Mouse (Mus musculus): ENCODE data around the gene Cdhr2. TPM values are rescaled to one million over a fixed set of nuclear protein-coding genes. Genes with fewer than 3 reads are reported as not detected.

Cdhr2 gene
- polyA plus RNA-seq (2015; fragmentation: Nextera tagmentation; extraction: Ambion mirVana): 32.2 and 37.2 TPM in 2 replicates

- Histone ChIP-seq H3K9me3 (no peaks in the 10 kb centered on the region), H3K4me3 (replicated peaks) (peak within 1 kb of the TSS; percentile 36), H3K9ac (peak within 1 kb of the TSS; percentile 26; the same call in 1 of the 2 replicates), H3K4me2 (replicated peaks) (peak within 1 kb of the TSS; percentile 45), H3K27me3 (replicated peaks) (no peaks in the 10 kb centered on the region), H3K4me1 (replicated peaks) (peaks cover 16% of the 10 kb centered on the region), H3K27ac (peak within 1 kb of the TSS; percentile 73), H3K36me3 (no peaks in the 10 kb centered on the region)
- WGBS: 45% methylated on average over 5 of the region's 5 CpGs
- ATAC-seq: peak; percentile 92
Observed at GRCm38 (mm10) chr13:54701243-54701642, at the start of gene Cdhr2. Gene Cdhr2 (plus strand): TSS chr13:54701461.

- Histone ChIP-seq H3K4me1 (replicated peaks) (peaks cover 11% of the 10 kb centered on the region; the same call in 1 of the 2 replicates), H3K27me3 (replicated peaks) (no peaks in the 10 kb centered on the region), H3K4me3 (replicated peaks) (no peak overlapping the region), H3K36me3 (peaks cover 39% of the 10 kb centered on the region), H3K9me3 (no peaks in the 10 kb centered on the region), H3K4me2 (replicated peaks) (peak overlapping the region; percentile 38), H3K9ac (no peak overlapping the region), H3K27ac (peak overlapping the region; percentile 65)
- WGBS: 45% methylated on average over 5 of the region's 5 CpGs
- peak; percentile 65 for ATAC-seq
Observed at GRCm38 (mm10) chr13:54660877-54661276, 40.4 kb upstream of the Cdhr2 start.

- Histone ChIP-seq H3K27me3 (replicated peaks) (no peaks in the 10 kb centered on the region), H3K4me1 (replicated peaks) (peaks cover 11% of the 10 kb centered on the region; the same call in 1 of the 2 replicates), H3K4me3 (replicated peaks) (no peak overlapping the region), H3K9me3 (no peaks in the 10 kb centered on the region), H3K36me3 (peaks cover 34% of the 10 kb centered on the region), H3K4me2 (replicated peaks) (peak overlapping the region; percentile 38), H3K9ac (no peak overlapping the region), H3K27ac (peak overlapping the region; percentile 65)
- peak; percentile 80 for ATAC-seq
- 64% methylated on average over 12 of the region's 12 CpGs for WGBS
Observed at GRCm38 (mm10) chr13:54661358-54661757, 39.9 kb upstream of the Cdhr2 start.

- Histone ChIP-seq H3K4me3 (replicated peaks) (no peak overlapping the region), H3K4me1 (replicated peaks) (peaks cover 11% of the 10 kb centered on the region; the same call in 1 of the 2 replicates), H3K36me3 (peaks cover 20% of the 10 kb centered on the region), H3K4me2 (replicated peaks) (no peak overlapping the region), H3K9ac (no peak overlapping the region), H3K9me3 (no peaks in the 10 kb centered on the region), H3K27ac (no peak overlapping the region), H3K27me3 (replicated peaks) (no peaks in the 10 kb centered on the region)
- ATAC-seq: no peak
- 76% methylated on average over 4 of the region's 4 CpGs for WGBS
Observed at GRCm38 (mm10) chr13:54663999-54664398, 37.3 kb upstream of the Cdhr2 start.

- 69% methylated on average over 1 of the region's 1 CpGs for WGBS
- H3K27ac ChIP-seq: no peak overlapping the region
- H3K4me2 ChIP-seq (replicated peaks): no peak overlapping the region
- no peak overlapping the region for H3K4me3 ChIP-seq (replicated peaks)
- ATAC-seq: no peak
- no peaks in the 10 kb centered on the region for H3K27me3 ChIP-seq (replicated peaks)
- peaks cover 20% of the 10 kb centered on the region for H3K36me3 ChIP-seq
- H3K9ac ChIP-seq: no peak overlapping the region
- peaks cover 11% of the 10 kb centered on the region; the same call in 1 of the 2 replicates for H3K4me1 ChIP-seq (replicated peaks)
- H3K9me3 ChIP-seq: no peaks in the 10 kb centered on the region
Observed at GRCm38 (mm10) chr13:54664509-54664908, 36.8 kb upstream of the Cdhr2 start.

GRCm38 (mm10) chr13:54665062-54665461 lies 36.2 kb upstream of the Cdhr2 start:
- Histone ChIP-seq H3K9ac (no peak overlapping the region), H3K4me2 (replicated peaks) (no peak overlapping the region), H3K27me3 (replicated peaks) (no peaks in the 10 kb centered on the region), H3K36me3 (peaks cover 20% of the 10 kb centered on the region), H3K27ac (no peak overlapping the region), H3K9me3 (no peaks in the 10 kb centered on the region), H3K4me3 (replicated peaks) (no peak overlapping the region), H3K4me1 (replicated peaks) (peaks cover 11% of the 10 kb centered on the region; the same call in 1 of the 2 replicates)
- 78% methylated on average over 7 of the region's 7 CpGs for WGBS
- no peak for ATAC-seq

- Histone ChIP-seq H3K4me2 (replicated peaks) (no peak overlapping the region), H3K4me3 (replicated peaks) (no peak overlapping the region), H3K36me3 (no peaks in the 10 kb centered on the region), H3K4me1 (replicated peaks) (no peaks in the 10 kb centered on the region), H3K27me3 (replicated peaks) (no peaks in the 10 kb centered on the region), H3K9me3 (no peaks in the 10 kb centered on the region), H3K9ac (no peak overlapping the region), H3K27ac (no peak overlapping the region)
- WGBS: 69% methylated on average over 2 of the region's 2 CpGs
- no peak for ATAC-seq
Observed at GRCm38 (mm10) chr13:54670491-54670890, 30.8 kb upstream of the Cdhr2 start.

GRCm38 (mm10) chr13:54675895-54676590 lies 25.2 kb upstream of the Cdhr2 start:
- Histone ChIP-seq H3K4me3 (replicated peaks) (no peak overlapping the region), H3K9ac (no peak overlapping the region), H3K9me3 (no peaks in the 10 kb centered on the region), H3K4me2 (replicated peaks) (peak overlapping the region; percentile 36; the same call in 1 of the 2 replicates), H3K4me1 (replicated peaks) (0 out of 2 replicates have a peak, but pooled peaks cover 8% of the 10 kb centered on the region), H3K27ac (peak overlapping the region; percentile 63), H3K27me3 (replicated peaks) (no peaks in the 10 kb centered on the region), H3K36me3 (peaks cover 17% of the 10 kb centered on the region)
- 45% methylated on average over 11 of the region's 11 CpGs for WGBS
- ATAC-seq: peak; percentile 86

GRCm38 (mm10) chr13:54678263-54678662 lies 23.0 kb upstream of the Cdhr2 start:
- Histone ChIP-seq H3K36me3 (peaks cover 39% of the 10 kb centered on the region), H3K27ac (peak overlapping the region; percentile 11), H3K9me3 (no peaks in the 10 kb centered on the region), H3K27me3 (replicated peaks) (no peaks in the 10 kb centered on the region), H3K9ac (no peak overlapping the region), H3K4me1 (replicated peaks) (0 out of 2 replicates have a peak, but pooled peaks cover 8% of the 10 kb centered on the region), H3K4me2 (replicated peaks) (no peak overlapping the region), H3K4me3 (replicated peaks) (no peak overlapping the region)
- ATAC-seq: no peak
- 59% methylated on average over 4 of the region's 4 CpGs for WGBS

- Histone ChIP-seq H3K36me3 (peaks cover 50% of the 10 kb centered on the region), H3K27me3 (replicated peaks) (no peaks in the 10 kb centered on the region), H3K4me3 (replicated peaks) (no peak overlapping the region), H3K9ac (no peak overlapping the region), H3K9me3 (no peaks in the 10 kb centered on the region), H3K27ac (no peak overlapping the region), H3K4me1 (replicated peaks) (peaks cover 23% of the 10 kb centered on the region), H3K4me2 (replicated peaks) (no peak overlapping the region)
- WGBS: 85% methylated on average over 17 of the region's 17 CpGs
- no peak for ATAC-seq
Observed at GRCm38 (mm10) chr13:54680184-54680853, 20.9 kb upstream of the Cdhr2 start.

GRCm38 (mm10) chr13:54681291-54681690 lies 20.0 kb upstream of the Cdhr2 start:
- 78% methylated on average over 8 of the region's 8 CpGs for WGBS
- peaks cover 33% of the 10 kb centered on the region for H3K4me1 ChIP-seq (replicated peaks)
- no peak overlapping the region for H3K27ac ChIP-seq
- no peaks in the 10 kb centered on the region for H3K9me3 ChIP-seq
- H3K36me3 ChIP-seq: peaks cover 50% of the 10 kb centered on the region
- H3K4me2 ChIP-seq (replicated peaks): no peak overlapping the region
- no peak overlapping the region for H3K4me3 ChIP-seq (replicated peaks)
- no peaks in the 10 kb centered on the region for H3K27me3 ChIP-seq (replicated peaks)
- ATAC-seq: no peak
- H3K9ac ChIP-seq: no peak overlapping the region

GRCm38 (mm10) chr13:54683301-54683700 lies 18.0 kb upstream of the Cdhr2 start:
- Histone ChIP-seq H3K27me3 (replicated peaks) (no peaks in the 10 kb centered on the region), H3K36me3 (peaks cover 50% of the 10 kb centered on the region), H3K4me3 (replicated peaks) (no peak overlapping the region), H3K4me2 (replicated peaks) (no peak overlapping the region), H3K9ac (no peak overlapping the region), H3K27ac (no peak overlapping the region), H3K9me3 (no peaks in the 10 kb centered on the region), H3K4me1 (replicated peaks) (peaks cover 31% of the 10 kb centered on the region)
- no peak for ATAC-seq
- WGBS: 82% methylated on average over 3 of the region's 3 CpGs

All from intestine, embryonic 15.5 days (tissue).